Mouse (Mus musculus): ENCODE results near the gene Tcf25. TPM values are rescaled to one million over a fixed set of nuclear protein-coding genes. Genes with fewer than 3 reads are reported as not detected.
A peak's percentile ranks its signal among the peaks of the same experiment; 100 is the strongest.

Tcf25 gene
- total RNA-seq, 2 experiments from 2014 or later = 586 to 610 TPM

- no peak overlapping the region for H3K27ac ChIP-seq
- peak; percentile 56 for TF ChIP-seq CTCF (IDR thresholded peaks at IDR 0.05)
- peak in 1 of 2 experiments; percentile 47 for DNase-seq (ENCODE audit: extremely low spot score in 1 of 2, low spot score in 2 of 2)
- H3K4me3 ChIP-seq = no peak overlapping the region
- intact Hi-C loops (cut with DNase I) = loop anchor here (2.0 kb wide), 1 partner anchor 34 kb away; the partner anchor contains the start of gene Fanca
These were observed 20.8 kb upstream of the Tcf25 start for GRCm38 (mm10) chr8:123352786-123353185.

DNA sequence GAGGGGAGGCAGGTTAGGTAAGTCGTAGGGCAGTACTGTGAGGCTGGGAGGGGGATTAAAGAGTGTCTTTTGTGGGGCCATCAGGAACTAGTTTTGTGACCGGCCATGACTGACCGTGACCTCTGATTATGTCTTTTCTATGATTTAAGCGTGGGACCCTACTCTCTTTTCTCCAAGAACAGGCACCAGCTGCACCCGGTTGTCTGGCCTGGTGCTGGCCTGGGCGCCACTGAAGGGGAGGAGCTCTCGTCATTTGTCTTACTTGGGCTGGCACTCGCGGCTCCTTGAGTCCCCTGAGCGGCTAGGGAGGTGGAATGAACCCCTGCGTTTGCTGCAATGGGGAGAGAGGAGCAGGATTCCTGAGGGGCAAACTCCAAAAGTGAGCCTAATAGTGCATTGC, 20.3 kb upstream of the Tcf25 start:
- no peak for TF ChIP-seq CTCF (IDR thresholded peaks at IDR 0.05)
- H3K4me3 ChIP-seq = no peak overlapping the region
- no peak overlapping the region for H3K27ac ChIP-seq
- intact Hi-C loops (cut with DNase I) = loop anchor here (2.0 kb wide), 1 partner anchor 34 kb away; the partner anchor contains the start of gene Fanca
- no peak for DNase-seq (ENCODE audit: extremely low spot score in 1 of 2, low spot score in 2 of 2)

DNA sequence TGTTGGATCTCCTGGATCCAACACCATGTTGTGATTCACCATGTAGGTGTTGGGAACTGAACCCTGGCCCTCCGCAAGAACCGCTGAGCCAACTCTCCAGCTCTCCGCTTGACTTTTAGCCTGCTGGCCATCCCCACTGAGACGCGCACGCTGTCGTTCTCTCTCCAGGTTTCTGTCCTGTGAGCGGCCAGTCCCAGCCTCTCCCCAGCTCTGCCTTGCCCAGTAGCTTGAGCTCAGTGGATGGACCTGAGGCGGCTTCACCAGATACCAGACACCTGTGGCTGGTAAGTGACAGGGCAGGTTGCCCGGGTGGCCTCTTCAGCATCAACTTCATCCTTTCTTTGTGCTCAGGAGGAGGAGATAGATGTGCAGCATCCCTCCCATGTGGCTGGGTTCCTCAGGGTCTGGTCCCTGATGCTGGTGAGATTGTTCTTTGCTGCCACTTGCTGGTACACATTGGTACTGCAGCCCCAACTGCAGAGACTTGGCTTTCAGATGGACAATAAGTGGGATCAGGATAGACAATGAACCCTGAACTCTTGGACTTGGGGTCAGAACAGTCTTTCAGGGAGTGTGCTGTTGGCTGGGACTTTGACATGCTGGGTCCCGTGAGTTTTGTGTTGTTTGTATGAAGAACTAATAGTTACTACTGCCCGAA, 12.3 kb upstream of the Tcf25 start:
- intact Hi-C loops (cut with DNase I) = loop anchor here (1.0 to 10.0 kb wide), 2 partner anchors 42 to 106 kb away; partner anchors contain the start of genes Vps9d1 and Zfp276
- Histone ChIP-seq H3K4me3 (no peak overlapping the region), H3K27ac (no peak overlapping the region)
- DNase-seq (ENCODE audit: extremely low spot score in 1 of 2, low spot score in 2 of 2) = peak; percentile 75 to 85
- peak; percentile 97 for TF ChIP-seq CTCF (IDR thresholded peaks at IDR 0.05)

- no peak for TF ChIP-seq CTCF (IDR thresholded peaks at IDR 0.05)
- intact Hi-C loops (cut with DNase I) = loop anchor here (1.0 kb wide), 1 partner anchor 42 kb away; the partner anchor contains the start of gene Spire2
- H3K4me3 ChIP-seq = peak overlapping the region; percentile 96
- DNase-seq (ENCODE audit: extremely low spot score in 1 of 2, low spot score in 2 of 2) = peak; percentile 92 to 93
- H3K27ac ChIP-seq = peak overlapping the region; percentile 100
These were observed 656 bp downstream of the Tcf25 start for GRCm38 (mm10) chr8:123374239-123374578.

DNA sequence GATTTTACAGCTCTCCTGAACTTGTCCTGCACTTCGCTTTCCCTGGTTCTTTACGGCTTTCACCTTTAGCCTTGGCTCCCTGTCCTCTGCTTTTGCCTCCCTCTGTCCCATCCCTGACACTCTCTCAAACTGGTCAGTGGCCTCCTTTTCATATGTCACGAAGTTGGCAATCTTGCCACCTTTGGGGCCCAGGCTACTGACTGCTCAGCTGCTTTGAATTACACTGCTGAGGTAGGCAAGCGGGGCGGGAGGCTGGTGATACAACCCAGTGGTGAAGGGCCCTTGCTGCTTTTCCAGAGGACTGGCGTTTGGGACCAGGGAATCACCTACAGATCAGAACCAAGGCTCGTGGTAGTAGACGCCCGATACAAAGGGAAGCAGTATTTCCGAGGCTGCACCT, 2.1 kb downstream of the Tcf25 start:
- no peak overlapping the region for H3K27ac ChIP-seq
- no peak overlapping the region; the same call in 1 of the 2 replicates for H3K4me3 ChIP-seq
- no peak for DNase-seq (ENCODE audit: extremely low spot score in 1 of 2, low spot score in 2 of 2)
- TF ChIP-seq CTCF (IDR thresholded peaks at IDR 0.05) = no peak
- intact Hi-C loops (cut with DNase I) = no loop called here

GRCm38 (mm10) chr8:123376106-123376505, 2.6 kb downstream of the Tcf25 start:
- TF ChIP-seq CTCF (IDR thresholded peaks at IDR 0.05) = no peak
- intact Hi-C loops (cut with DNase I) = no loop called here
- no peak for DNase-seq (ENCODE audit: extremely low spot score in 1 of 2, low spot score in 2 of 2)
- no peak overlapping the region for H3K4me3 ChIP-seq
- no peak overlapping the region for H3K27ac ChIP-seq

GRCm38 (mm10) chr8:123381711-123382110, 8.2 kb downstream of the Tcf25 start:
- TF ChIP-seq CTCF (IDR thresholded peaks at IDR 0.05) = no peak
- no peak for DNase-seq (ENCODE audit: extremely low spot score in 1 of 2, low spot score in 2 of 2)
- Histone ChIP-seq H3K4me3 (no peak overlapping the region), H3K27ac (no peak overlapping the region)
- intact Hi-C loops (cut with DNase I) = no loop called here

DNA sequence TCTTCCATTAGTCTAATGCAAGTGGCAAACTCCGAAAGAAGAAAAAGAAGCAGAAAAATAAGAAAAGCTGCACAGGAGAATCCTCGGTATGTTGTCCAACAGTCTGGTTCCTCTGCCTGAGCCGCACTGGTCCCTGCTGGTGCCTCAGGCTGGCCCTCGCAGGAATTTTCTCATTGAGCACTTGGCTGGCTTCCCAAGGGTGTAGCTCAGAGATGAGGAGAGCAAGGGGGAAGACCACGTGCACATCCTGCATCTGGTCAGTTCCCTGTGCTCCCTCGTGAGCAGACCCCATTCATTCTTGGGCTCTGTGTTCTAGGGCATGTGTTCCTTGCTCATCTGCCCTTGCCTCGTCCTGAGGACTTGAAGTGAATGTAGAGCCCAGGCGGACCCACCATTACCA, 9.0 kb downstream of the Tcf25 start:
- no peak overlapping the region for H3K27ac ChIP-seq
- DNase-seq (ENCODE audit: extremely low spot score in 1 of 2, low spot score in 2 of 2) = no peak
- no peak overlapping the region for H3K4me3 ChIP-seq
- no peak for TF ChIP-seq CTCF (IDR thresholded peaks at IDR 0.05)
- intact Hi-C loops (cut with DNase I) = no loop called here

DNA sequence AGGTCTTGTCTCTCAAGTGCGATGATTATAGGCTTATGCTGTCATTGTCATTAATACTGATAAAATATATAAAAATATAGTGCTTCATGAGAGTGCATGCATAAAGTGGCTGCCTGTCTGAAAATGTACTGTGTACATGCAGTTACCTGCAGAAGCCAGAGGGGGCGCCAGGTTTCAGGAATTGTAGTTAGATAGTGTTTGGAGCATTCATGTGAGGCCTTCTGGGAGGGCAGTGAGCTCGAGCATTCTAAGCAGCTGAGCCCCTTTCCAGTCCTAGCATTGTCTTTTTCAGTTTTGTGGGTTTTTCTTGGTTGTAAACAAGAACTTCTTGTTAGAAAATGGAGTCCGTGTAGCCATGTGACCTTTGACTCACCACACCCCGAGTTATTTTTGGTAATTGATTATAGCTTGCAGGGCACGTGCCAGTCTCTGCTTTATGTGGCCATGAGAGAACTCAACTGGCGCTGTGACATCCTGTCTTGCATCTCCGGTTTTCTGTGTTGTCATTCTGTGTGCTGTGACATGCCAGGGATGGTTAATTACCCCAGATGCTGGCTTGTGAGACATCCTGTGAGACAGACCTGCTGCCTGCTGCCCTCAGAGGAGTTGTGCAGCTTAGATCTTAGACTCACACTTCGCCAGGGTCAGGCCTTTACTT, 11.5 kb downstream of the Tcf25 start:
- intact Hi-C loops (cut with DNase I) = no loop called here
- peak; percentile 73 for TF ChIP-seq CTCF (IDR thresholded peaks at IDR 0.05)
- no peak for DNase-seq (ENCODE audit: extremely low spot score in 1 of 2, low spot score in 2 of 2)
- H3K4me3 ChIP-seq = no peak overlapping the region
- H3K27ac ChIP-seq = no peak overlapping the region

- Histone ChIP-seq H3K27ac (no peak overlapping the region), H3K4me3 (no peak overlapping the region)
- DNase-seq (ENCODE audit: extremely low spot score in 1 of 2, low spot score in 2 of 2) = no peak
- intact Hi-C loops (cut with DNase I) = no loop called here
- TF ChIP-seq CTCF (IDR thresholded peaks at IDR 0.05) = no peak
These were observed 13.5 kb downstream of the Tcf25 start for GRCm38 (mm10) chr8:123387041-123387440.

GRCm38 (mm10) chr8:123387801-123388200, 14.2 kb downstream of the Tcf25 start:
- intact Hi-C loops (cut with DNase I) = no loop called here
- Histone ChIP-seq H3K4me3 (no peak overlapping the region), H3K27ac (no peak overlapping the region)
- TF ChIP-seq CTCF (IDR thresholded peaks at IDR 0.05) = no peak
- no peak for DNase-seq (ENCODE audit: extremely low spot score in 1 of 2, low spot score in 2 of 2)

DNA sequence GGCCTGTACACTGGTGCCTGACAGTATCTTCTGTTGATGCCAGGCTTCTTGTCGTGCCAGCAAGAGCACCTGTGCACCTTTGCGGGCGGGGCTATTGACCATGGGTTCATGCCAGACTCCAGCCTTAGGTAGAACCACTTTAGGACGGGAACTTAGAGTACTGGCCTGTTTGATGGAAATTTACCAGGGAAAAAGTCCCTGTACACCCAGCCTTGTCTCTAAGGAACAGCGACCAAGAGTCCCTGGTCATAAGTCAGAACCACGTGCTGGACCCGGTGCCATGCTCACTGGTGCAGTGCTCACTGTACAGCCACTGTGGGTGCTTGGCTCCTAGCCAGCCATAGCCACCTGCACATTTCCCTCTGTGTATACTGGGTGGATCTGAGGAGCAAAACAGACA, 15.5 kb downstream of the Tcf25 start:
- no peak for TF ChIP-seq CTCF (IDR thresholded peaks at IDR 0.05)
- Histone ChIP-seq H3K27ac (no peak overlapping the region), H3K4me3 (no peak overlapping the region)
- intact Hi-C loops (cut with DNase I) = no loop called here
- DNase-seq (ENCODE audit: extremely low spot score in 1 of 2, low spot score in 2 of 2) = no peak

GRCm38 (mm10) chr8:123398308-123398707, 24.8 kb downstream of the Tcf25 start:
- no peak for TF ChIP-seq CTCF (IDR thresholded peaks at IDR 0.05)
- intact Hi-C loops (cut with DNase I) = no loop called here
- H3K4me3 ChIP-seq = no peak overlapping the region
- no peak overlapping the region for H3K27ac ChIP-seq
- no peak for DNase-seq (ENCODE audit: extremely low spot score in 1 of 2, low spot score in 2 of 2)
